Comparison of ENCODE assay signal across 23 mouse cellular contexts in genomic region chr10:40422696-40423095, GRCm38 (mm10).
A peak's percentile ranks its signal among the peaks of the same experiment; 100 is the strongest.
DNase-seq lines count a peak whose midpoint lies in the region; TF ChIP-seq lines count a peak whose summit lies in the region.
"Had no signal": no experiment of that assay in that cellular context is flagged by ENCODE, and none has a peak within 500 bp of the region (broad histone marks: within the 10 kb centered on the region; RNA-seq: fewer than 3 reads in every experiment).

No protein-coding gene starts in this region.

- peaks cover 13% of the 10 kb centered on the region for H3K4me1 ChIP-seq in olfactory bulb, adult 2 months (ENCODE audit: control insufficient read depth, insufficient read depth, low read length)

- intact Hi-C loops in left cerebral cortex, adult 2 months (cut with DNase I), result no loop called here

- TF ChIP-seq POLR2A in olfactory bulb, adult 2 months (IDR thresholded peaks at IDR 0.05; ENCODE audit: insufficient read depth, low read depth, low read length), result no peak

- 33% methylated on average over 4 of the region's 4 CpGs for WGBS in olfactory bulb, adult 2 months

- no peak overlapping the region for H3K4me3 ChIP-seq in layer of hippocampus, adult 2 months
- H3K4me3 ChIP-seq in olfactory bulb, adult 2 months (ENCODE audit: insufficient read depth, low read depth, low read length), result no peak overlapping the region
- H3K4me3 ChIP-seq in left cerebral cortex, adult 2 months, result no peak overlapping the region
- H3K4me3 ChIP-seq: embryonic facial prominence, embryonic 12.5 days; embryonic facial prominence, embryonic 15.5 days; gastrocnemius, adult 2 months; heart, adult 2 months; hindbrain, embryonic 10.5 days; hindbrain, embryonic 13.5 days; intestine, embryonic 15.5 days had no signal

- H3K27ac ChIP-seq in layer of hippocampus, adult 2 months, result peak overlapping the region; percentile 58; the same call in 1 of the 2 replicates
- peak overlapping the region; percentile 24 for H3K27ac ChIP-seq in olfactory bulb, adult 2 months (ENCODE audit: insufficient read depth, low read depth, low read length)
- H3K27ac ChIP-seq in left cerebral cortex, adult 2 months, result no peak overlapping the region
- H3K27ac ChIP-seq: embryonic facial prominence, embryonic 12.5 days; embryonic facial prominence, embryonic 15.5 days; gastrocnemius, adult 2 months; heart, adult 2 months; hindbrain, embryonic 10.5 days; hindbrain, embryonic 13.5 days; intestine, embryonic 15.5 days had no signal

- TF ChIP-seq CTCF in layer of hippocampus, adult 2 months (conservative IDR thresholded peaks at IDR 0.05), result no peak
- no peak for TF ChIP-seq CTCF in olfactory bulb, adult 2 months (IDR thresholded peaks at IDR 0.05; ENCODE audit: insufficient read depth, low read depth, low read length)
- TF ChIP-seq CTCF in left cerebral cortex, adult 2 months (IDR thresholded peaks at IDR 0.05), result no peak

- DNase-seq in adrenal gland, adult (ENCODE audit: inconsistent age in 2 of 2, low spot score in 1 of 2), result peak; percentile 27 to 79
- DNase-seq in adrenal gland, postnatal 4 days (ENCODE audit: low spot score in 2 of 2), result no peak
- DNase-seq in layer of hippocampus, adult 2 months (ENCODE audit: low spot score in 2 of 2), result no peak
- DNase-seq in layer of hippocampus, adult 9-11 months, result no peak
- peak; percentile 60 for DNase-seq in adrenal gland, postnatal 14 days
- DNase-seq in left cerebral cortex, adult 2 months (ENCODE audit: extremely low spot score in 1 of 2, low spot score in 2 of 2), result no peak
- no peak for DNase-seq in kidney, adult 9 months
- DNase-seq: cerebellum, adult 11-12 months; cerebellum, adult 9-11 months; cerebellum, postnatal 25 days; forebrain, postnatal 0 days; gastrocnemius, adult 2 months; gastrocnemius, postnatal 25 days; heart, adult 2 months; heart, postnatal 10 days; heart, postnatal 36 days; kidney, adult 11 months had no signal

Comparison
In these comparisons a context has a peak if more than half of its experiments do, and no peak if none do; other contexts are left out.
1. DNase-seq: peak in adrenal gland, adult (2 of 2) and adrenal gland, postnatal 14 days (single experiment); none in adrenal gland, postnatal 4 days (0 of 2), layer of hippocampus, adult 2 months (0 of 2), layer of hippocampus, adult 9-11 months (single experiment), left cerebral cortex, adult 2 months (0 of 2) and kidney, adult 9 months (single experiment).